Mouse (Mus musculus) olfactory bulb, adult 2 months (tissue): Measurements from ENCODE around the gene Dcst2.

ENCODE experiments used
- CTCF ChIP-seq: fragments of 200-500 bp; IDR thresholded peaks from 2 replicates; pipeline ENCODE4 v1.5.1; 2012; ENCODE audit warnings: low read depth, mild to moderate bottlenecking, low read length, moderate library complexity; ENCODE audit not compliant: insufficient read depth
- POLR2A ChIP-seq: fragments of 200-500 bp; IDR thresholded peaks from 2 replicates; pipeline ENCODE4 v1.6.1; 2012; ENCODE audit warnings: mild to moderate bottlenecking, low read depth, low read length, moderate library complexity; ENCODE audit not compliant: insufficient read depth

- TF ChIP-seq POLR2A = no peak
- no peak for TF ChIP-seq CTCF
Measured at GRCm38 (mm10) chr3:89356029-89356428, 5.7 kb upstream of the Dcst2 start.
